In the genomic region with DNA sequence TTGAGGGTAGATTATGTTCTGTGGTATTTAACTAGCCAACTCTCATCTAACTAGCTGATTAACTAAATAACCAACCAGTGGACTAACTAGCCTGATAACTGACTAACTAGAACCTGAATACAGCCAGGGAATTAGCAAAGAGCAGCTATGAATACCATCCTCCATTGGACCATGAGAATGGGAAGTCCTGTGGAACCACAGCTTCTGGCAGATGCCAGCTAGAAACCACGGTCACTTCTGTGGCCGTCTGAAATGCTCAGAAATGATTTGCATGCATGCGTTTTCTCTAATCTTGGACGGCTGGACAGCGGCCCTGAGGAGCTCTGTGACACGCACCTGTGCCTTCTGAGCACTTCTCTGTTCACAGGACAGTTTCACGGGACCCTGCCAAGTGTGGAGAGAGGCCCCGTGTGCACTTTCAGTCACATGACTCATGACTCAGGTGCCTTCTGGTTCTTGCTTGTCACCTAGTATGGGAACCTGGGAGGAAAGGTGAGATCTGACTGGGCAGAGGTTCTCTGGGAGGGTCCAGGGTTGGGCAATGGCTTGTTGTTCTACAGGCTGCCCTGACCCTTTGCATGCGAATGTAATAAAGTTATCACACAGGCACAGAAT, we compare ENCODE assay signal across 11 mouse cellular contexts. TPM values are rescaled to one million over a fixed set of nuclear protein-coding genes. Genes with fewer than 3 reads are reported as not detected.
DNase-seq lines count a peak whose midpoint lies in the region; ATAC-seq lines count a peak whose summit lies in the region.
"Had no signal": no experiment of that assay in that cellular context is flagged by ENCODE, and none has a peak within 500 bp of the region (broad histone marks: within the 10 kb centered on the region; RNA-seq: fewer than 3 reads in every experiment).

No protein-coding gene starts in this region.

- DNase-seq in 3T3-L1 (ENCODE audit: low read depth, low spot score) (peak; percentile 61), adipocyte (ENCODE audit: low spot score) (no peak)
- DNase-seq in B cell, adult 2 months = peak; percentile 45 to 52
- DNase-seq in retina, postnatal 1 day = no peak
- no peak for DNase-seq in kidney, postnatal 4 days
- DNase-seq: adrenal gland, postnatal 36 days; cerebellum, adult 9-11 months had no signal

- no peak for ATAC-seq in lung, embryonic 15.5 days (ENCODE audit: borderline replicate concordance, extremely low read depth, low FRiP score, low TSS enrichment)
- ATAC-seq in stomach, embryonic 14.5 days (ENCODE audit: insufficient number of reproducible peaks, insufficient read depth, low FRiP score, low read depth) = 0 out of 2 replicates have a peak, but pooled peaks have one; percentile 12
- ATAC-seq: forebrain, embryonic 14.5 days had no signal

- H3K4me1 ChIP-seq in lung, embryonic 15.5 days = peaks cover 57% of the 10 kb centered on the region
- peaks cover 11% of the 10 kb centered on the region; the same call in 1 of the 2 replicates for H3K4me1 ChIP-seq in stomach, embryonic 14.5 days (ENCODE audit: control insufficient read depth, insufficient read depth, low read length)

- no peaks in the 10 kb centered on the region; the same call in 1 of the 2 replicates for H3K27me3 ChIP-seq in lung, embryonic 15.5 days
- no peaks in the 10 kb centered on the region for H3K27me3 ChIP-seq in stomach, embryonic 14.5 days (ENCODE audit: control insufficient read depth, insufficient read depth, low read length)
- H3K27me3 ChIP-seq: neural tube, embryonic 12.5 days had no signal

- H3K9ac ChIP-seq in lung, embryonic 15.5 days = no peak overlapping the region
- no peak overlapping the region for H3K9ac ChIP-seq in stomach, embryonic 14.5 days (replicated peaks; ENCODE audit: low read depth, low read length)
- H3K9ac ChIP-seq: neural tube, embryonic 12.5 days had no signal

- H3K9me3 ChIP-seq in lung, embryonic 15.5 days = no peaks in the 10 kb centered on the region
- no peaks in the 10 kb centered on the region for H3K9me3 ChIP-seq in stomach, embryonic 14.5 days (ENCODE audit: control insufficient read depth, low read depth, low read length)
- H3K9me3 ChIP-seq: neural tube, embryonic 12.5 days had no signal

- H3K4me2 ChIP-seq in lung, embryonic 15.5 days = no peak overlapping the region
- H3K4me2 ChIP-seq in stomach, embryonic 14.5 days (replicated peaks; ENCODE audit: low read depth, low read length) = no peak overlapping the region
- H3K4me2 ChIP-seq: neural tube, embryonic 12.5 days had no signal

- H3K4me3 ChIP-seq in lung, embryonic 15.5 days = no peak overlapping the region
- H3K4me3 ChIP-seq in stomach, embryonic 14.5 days (ENCODE audit: low read depth, low read length) = no peak overlapping the region
- H3K4me3 ChIP-seq: neural tube, embryonic 12.5 days had no signal

- no peaks in the 10 kb centered on the region for H3K36me3 ChIP-seq in lung, embryonic 15.5 days
- no peaks in the 10 kb centered on the region for H3K36me3 ChIP-seq in stomach, embryonic 14.5 days (ENCODE audit: control insufficient read depth, insufficient read depth, low read length)
- H3K36me3 ChIP-seq: neural tube, embryonic 12.5 days had no signal

- H3K27ac ChIP-seq in lung, embryonic 15.5 days = peak overlapping the region; percentile 94
- no peak overlapping the region; the same call in 1 of the 2 replicates for H3K27ac ChIP-seq in stomach, embryonic 14.5 days (ENCODE audit: low read length)
- H3K27ac ChIP-seq: neural tube, embryonic 12.5 days had no signal

- 61% methylated on average over 9 of the region's 9 CpGs for WGBS in lung, embryonic 15.5 days
- WGBS in stomach, embryonic 14.5 days = 64% methylated on average over 9 of the region's 9 CpGs

RNA-seq across cellular contexts. Expression of gene Pbp2, which starts 14.6 kb away (rescaled TPM):
- 0.22 and 0.36 TPM in 2 replicates for polyA plus RNA-seq in lung, embryonic 15.5 days (2015; fragmentation: Nextera tagmentation; extraction: Ambion mirVana)
- polyA plus RNA-seq in stomach, embryonic 14.5 days (2014; fragmentation: Nextera tagmentation; extraction: Ambion mirVana) = not detected in 2 replicates
- polyA plus RNA-seq: forebrain, embryonic 14.5 days had no signal

RNA-seq across cellular contexts. Expression of gene Emp1, which starts 37.6 kb away (rescaled TPM):
- polyA plus RNA-seq in lung, embryonic 15.5 days (2015; fragmentation: Nextera tagmentation; extraction: Ambion mirVana) = 90.4 and 94.2 TPM in 2 replicates
- 28.8 and 32.1 TPM in 2 replicates for polyA plus RNA-seq in stomach, embryonic 14.5 days (2014; fragmentation: Nextera tagmentation; extraction: Ambion mirVana)

Comparison
In these comparisons a context has a peak if more than half of its experiments do, and no peak if none do; other contexts are left out.
1. DNase-seq: peak in 3T3-L1 (single experiment) and B cell, adult 2 months (2 of 2); none in adipocyte (single experiment), retina, postnatal 1 day (single experiment) and kidney, postnatal 4 days (0 of 2).